Mouse (Mus musculus): ENCODE results near the gene Mrc2. TPM values are rescaled to one million over a fixed set of nuclear protein-coding genes. Genes with fewer than 3 reads are reported as not detected.

Gene Mrc2
- polyA plus RNA-seq, 1 experiment from 2014 or later, result 3.8 TPM

DNA sequence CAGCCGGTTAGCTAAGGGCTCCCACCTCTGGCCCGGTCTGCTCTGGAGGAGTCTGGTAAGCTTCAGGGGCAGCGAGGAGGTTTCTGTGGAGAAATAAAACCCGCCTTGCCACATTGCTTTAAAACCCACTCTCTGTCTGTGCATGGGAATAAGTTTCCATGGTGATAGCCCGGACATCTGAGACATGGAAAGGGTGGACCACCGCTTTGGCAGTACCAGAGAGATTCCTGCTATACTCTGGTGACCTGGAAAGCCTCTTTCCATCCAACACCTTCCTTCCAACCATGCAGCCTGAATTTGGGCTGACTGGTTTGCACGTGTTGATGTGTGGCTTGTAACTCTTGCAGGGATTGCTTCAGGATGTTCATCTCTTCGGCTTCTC, 21.2 kb downstream of the Mrc2 start:
- ATAC-seq (ENCODE audit: low FRiP score, low TSS enrichment) (no peak), DNase-seq (peak; percentile 32)
- 10% methylated on average over 8 of the region's 8 CpGs for WGBS
- Histone ChIP-seq H3K27ac (replicated peaks; ENCODE audit: low read depth, low read length) (peak overlapping the region; percentile 14; the same call in 1 of the 2 replicates), H3K4me2 (ENCODE audit: low read length) (no peak overlapping the region), H3K27me3 (ENCODE audit: control insufficient read depth, insufficient read depth, low read length) (no peaks in the 10 kb centered on the region), H3K9ac (replicated peaks; ENCODE audit: low read length) (0 out of 2 replicates have a peak overlapping the region, but pooled peaks have one; percentile 27), H3K4me1 (ENCODE audit: control insufficient read depth, insufficient read depth, low read length) (peaks cover 21% of the 10 kb centered on the region), H3K36me3 (ENCODE audit: control insufficient read depth, insufficient read depth, low read length) (no peaks in the 10 kb centered on the region), H3K4me3 (replicated peaks; ENCODE audit: low read depth, low read length) (no peak overlapping the region), H3K9me3 (ENCODE audit: control insufficient read depth, low read length) (no peaks in the 10 kb centered on the region)

DNA sequence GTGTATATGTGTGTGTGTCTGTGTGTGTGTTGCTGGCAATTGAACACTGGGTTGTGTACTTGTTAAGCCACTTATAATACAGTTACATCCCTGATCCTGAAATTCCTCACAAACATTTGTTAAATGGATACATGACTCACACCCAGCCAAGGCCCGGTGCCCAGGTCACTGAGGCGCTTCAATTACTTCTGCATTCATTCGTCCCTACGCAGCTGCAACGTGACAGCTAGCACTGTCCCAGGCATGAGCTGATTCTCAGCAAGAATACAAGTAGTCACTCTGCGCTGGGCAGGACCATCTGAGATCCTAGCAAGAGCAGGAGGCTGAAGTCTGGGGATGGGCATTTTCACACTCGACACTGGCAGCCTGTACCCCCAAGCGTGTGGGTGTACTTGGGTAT, 22.9 kb downstream of the Mrc2 start:
- H3K4me2 ChIP-seq (ENCODE audit: low read length), result no peak overlapping the region
- H3K27me3 ChIP-seq (ENCODE audit: control insufficient read depth, insufficient read depth, low read length), result no peaks in the 10 kb centered on the region
- no peak overlapping the region for H3K27ac ChIP-seq (replicated peaks; ENCODE audit: low read depth, low read length)
- WGBS, result 69% methylated on average over 8 of the region's 8 CpGs
- no peak for DNase-seq
- no peaks in the 10 kb centered on the region for H3K36me3 ChIP-seq (ENCODE audit: control insufficient read depth, insufficient read depth, low read length)
- H3K9me3 ChIP-seq (ENCODE audit: control insufficient read depth, low read length), result no peaks in the 10 kb centered on the region
- no peak for ATAC-seq (ENCODE audit: low FRiP score, low TSS enrichment)
- no peak overlapping the region for H3K4me3 ChIP-seq (replicated peaks; ENCODE audit: low read depth, low read length)
- H3K9ac ChIP-seq (replicated peaks; ENCODE audit: low read length), result no peak overlapping the region
- peaks cover 21% of the 10 kb centered on the region for H3K4me1 ChIP-seq (ENCODE audit: control insufficient read depth, insufficient read depth, low read length)

- Histone ChIP-seq H3K27ac (replicated peaks; ENCODE audit: low read depth, low read length) (no peak overlapping the region), H3K36me3 (ENCODE audit: control insufficient read depth, insufficient read depth, low read length) (no peaks in the 10 kb centered on the region), H3K4me3 (replicated peaks; ENCODE audit: low read depth, low read length) (no peak overlapping the region), H3K4me1 (ENCODE audit: control insufficient read depth, insufficient read depth, low read length) (peaks cover 21% of the 10 kb centered on the region), H3K9ac (replicated peaks; ENCODE audit: low read length) (no peak overlapping the region), H3K9me3 (ENCODE audit: control insufficient read depth, low read length) (no peaks in the 10 kb centered on the region), H3K4me2 (ENCODE audit: low read length) (no peak overlapping the region), H3K27me3 (ENCODE audit: control insufficient read depth, insufficient read depth, low read length) (no peaks in the 10 kb centered on the region)
- DNase-seq, result no peak
- ATAC-seq (ENCODE audit: low FRiP score, low TSS enrichment), result no peak
- WGBS, result 91% methylated on average over 4 of the region's 4 CpGs
Observed at GRCm38 (mm10) chr11:105316121-105316520, 23.7 kb downstream of the Mrc2 start.

DNA sequence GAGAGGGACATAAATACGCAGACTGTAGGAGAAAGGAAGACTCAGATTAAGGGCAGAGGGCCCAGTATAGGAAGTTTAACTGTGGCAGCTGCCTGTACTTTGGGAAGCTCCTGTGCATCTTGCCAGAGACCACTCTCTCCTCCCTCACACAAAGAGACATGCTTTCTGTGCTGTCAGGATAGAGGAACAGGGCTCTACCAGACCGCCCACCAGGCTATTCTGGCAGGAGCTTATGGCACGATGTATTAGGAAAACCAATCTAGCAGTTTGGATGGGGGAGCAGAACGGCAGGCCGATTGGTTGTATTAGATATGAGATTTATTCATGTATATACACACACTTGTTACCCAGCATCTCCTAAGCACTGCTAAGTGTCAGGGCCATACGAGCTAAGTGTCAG, 25.3 kb downstream of the Mrc2 start:
- H3K9ac ChIP-seq (replicated peaks; ENCODE audit: low read length), result no peak overlapping the region

DNA sequence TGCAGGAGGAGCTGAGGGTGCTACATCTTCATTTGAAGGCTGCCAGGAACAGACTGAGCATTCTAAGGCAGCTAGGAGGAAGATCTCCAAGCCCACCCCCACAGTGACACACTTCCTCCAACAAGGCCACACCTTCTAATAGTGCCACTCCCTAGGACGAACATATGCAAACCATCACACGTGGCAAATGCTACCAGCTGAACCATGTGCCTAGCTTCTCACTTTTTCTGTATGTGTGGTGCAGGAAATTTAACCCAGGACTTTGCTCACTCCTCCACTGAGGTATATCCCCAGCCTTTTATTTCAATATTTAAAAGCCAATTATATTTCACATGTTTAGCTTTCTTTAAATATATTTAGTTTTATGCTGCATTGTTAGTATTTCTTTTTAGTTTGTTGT, 28.6 kb downstream of the Mrc2 start:
- Histone ChIP-seq H3K4me3 (replicated peaks; ENCODE audit: low read depth, low read length) (no peak overlapping the region), H3K27me3 (ENCODE audit: control insufficient read depth, insufficient read depth, low read length) (no peaks in the 10 kb centered on the region), H3K4me1 (ENCODE audit: control insufficient read depth, insufficient read depth, low read length) (no peaks in the 10 kb centered on the region), H3K4me2 (ENCODE audit: low read length) (no peak overlapping the region), H3K9ac (replicated peaks; ENCODE audit: low read length) (no peak overlapping the region), H3K27ac (replicated peaks; ENCODE audit: low read depth, low read length) (no peak overlapping the region), H3K9me3 (ENCODE audit: control insufficient read depth, low read length) (no peaks in the 10 kb centered on the region), H3K36me3 (ENCODE audit: control insufficient read depth, insufficient read depth, low read length) (no peaks in the 10 kb centered on the region)
- DNase-seq, result no peak
- ATAC-seq (ENCODE audit: low FRiP score, low TSS enrichment), result no peak
- WGBS, result 87% methylated on average over 2 of the region's 2 CpGs

More for the DNA sequence above, 25.3 kb downstream of the Mrc2 start:
- DNase-seq (no peak), ATAC-seq (ENCODE audit: low FRiP score, low TSS enrichment) (no peak)
- WGBS, result 91% methylated on average over 6 of the region's 6 CpGs
- no peaks in the 10 kb centered on the region for H3K9me3 ChIP-seq (ENCODE audit: control insufficient read depth, low read length)
- H3K4me2 ChIP-seq (ENCODE audit: low read length), result no peak overlapping the region
- no peaks in the 10 kb centered on the region for H3K27me3 ChIP-seq (ENCODE audit: control insufficient read depth, insufficient read depth, low read length)
- H3K27ac ChIP-seq (replicated peaks; ENCODE audit: low read depth, low read length), result no peak overlapping the region
- H3K4me1 ChIP-seq (ENCODE audit: control insufficient read depth, insufficient read depth, low read length), result peaks cover 14% of the 10 kb centered on the region
- no peaks in the 10 kb centered on the region for H3K36me3 ChIP-seq (ENCODE audit: control insufficient read depth, insufficient read depth, low read length)
- no peak overlapping the region for H3K4me3 ChIP-seq (replicated peaks; ENCODE audit: low read depth, low read length)

DNA sequence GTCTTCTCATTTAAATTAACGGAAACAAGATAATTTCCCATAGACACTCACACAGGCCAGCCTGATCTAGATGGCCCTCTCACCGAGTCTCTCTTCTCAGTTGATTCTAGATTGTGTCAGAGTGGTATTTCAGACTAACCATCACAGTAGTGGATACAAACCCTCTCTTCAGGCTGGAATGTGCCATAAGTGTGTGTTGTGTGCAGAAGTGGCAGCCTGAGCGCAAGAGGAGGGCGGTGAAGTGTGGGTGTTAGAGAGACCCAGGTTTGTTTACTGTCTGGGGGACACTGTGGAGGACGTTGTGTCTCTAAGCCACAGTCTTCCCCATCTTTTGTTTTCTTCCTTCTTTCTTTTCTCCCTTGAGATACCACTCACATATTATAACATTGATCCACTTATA, 31.1 kb downstream of the Mrc2 start:
- H3K9ac ChIP-seq (replicated peaks; ENCODE audit: low read length), result no peak overlapping the region
- 85% methylated on average over 5 of the region's 5 CpGs for WGBS
- no peaks in the 10 kb centered on the region; the same call in 1 of the 2 replicates for H3K36me3 ChIP-seq (ENCODE audit: control insufficient read depth, insufficient read depth, low read length)
- H3K4me3 ChIP-seq (replicated peaks; ENCODE audit: low read depth, low read length), result no peak overlapping the region
- DNase-seq (no peak), ATAC-seq (ENCODE audit: low FRiP score, low TSS enrichment) (no peak)
- no peaks in the 10 kb centered on the region for H3K4me1 ChIP-seq (ENCODE audit: control insufficient read depth, insufficient read depth, low read length)
- H3K27ac ChIP-seq (replicated peaks; ENCODE audit: low read depth, low read length), result no peak overlapping the region
- H3K4me2 ChIP-seq (ENCODE audit: low read length), result no peak overlapping the region
- no peaks in the 10 kb centered on the region for H3K27me3 ChIP-seq (ENCODE audit: control insufficient read depth, insufficient read depth, low read length)
- no peaks in the 10 kb centered on the region for H3K9me3 ChIP-seq (ENCODE audit: control insufficient read depth, low read length)

DNA sequence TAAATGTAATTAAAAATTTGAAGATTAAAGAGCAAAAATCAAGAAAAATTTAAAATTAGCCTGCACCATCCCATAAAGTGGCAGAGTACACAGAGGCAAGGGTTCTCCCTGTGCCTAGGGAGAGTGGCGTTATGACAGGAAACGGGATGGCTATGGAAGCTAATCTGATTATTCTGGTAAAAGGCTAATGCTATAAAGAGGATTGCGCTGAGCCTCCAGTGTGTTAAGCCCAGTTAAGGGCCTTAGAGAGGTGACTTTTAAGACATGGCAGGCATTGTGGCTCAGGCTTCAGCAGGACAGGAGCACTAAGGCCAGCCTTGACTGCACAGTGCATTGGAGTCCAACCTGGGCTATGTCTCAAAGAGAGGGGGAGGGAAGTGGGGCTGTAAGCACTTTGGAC, 34.7 kb downstream of the Mrc2 start:
- Histone ChIP-seq H3K4me1 (ENCODE audit: control insufficient read depth, insufficient read depth, low read length) (0 out of 2 replicates have a peak, but pooled peaks cover 2% of the 10 kb centered on the region), H3K4me3 (replicated peaks; ENCODE audit: low read depth, low read length) (no peak overlapping the region), H3K9me3 (ENCODE audit: control insufficient read depth, low read length) (no peaks in the 10 kb centered on the region), H3K27me3 (ENCODE audit: control insufficient read depth, insufficient read depth, low read length) (no peaks in the 10 kb centered on the region), H3K27ac (replicated peaks; ENCODE audit: low read depth, low read length) (no peak overlapping the region), H3K36me3 (ENCODE audit: control insufficient read depth, insufficient read depth, low read length) (no peaks in the 10 kb centered on the region; the same call in 1 of the 2 replicates), H3K4me2 (ENCODE audit: low read length) (no peak overlapping the region), H3K9ac (replicated peaks; ENCODE audit: low read length) (no peak overlapping the region)
- WGBS, result 36% methylated on average over 3 of the region's 3 CpGs
- no peak for ATAC-seq (ENCODE audit: low FRiP score, low TSS enrichment)
- no peak for DNase-seq

GRCm38 (mm10) chr11:105329962-105330361, 37.5 kb downstream of the Mrc2 start:
- 77% methylated on average over 9 of the region's 9 CpGs for WGBS
- no peak overlapping the region for H3K4me2 ChIP-seq (ENCODE audit: low read length)
- no peak overlapping the region for H3K9ac ChIP-seq (replicated peaks; ENCODE audit: low read length)
- H3K27ac ChIP-seq (replicated peaks; ENCODE audit: low read depth, low read length), result no peak overlapping the region
- no peaks in the 10 kb centered on the region for H3K9me3 ChIP-seq (ENCODE audit: control insufficient read depth, low read length)
- DNase-seq (no peak), ATAC-seq (ENCODE audit: low FRiP score, low TSS enrichment) (no peak)
- no peaks in the 10 kb centered on the region; the same call in 1 of the 2 replicates for H3K36me3 ChIP-seq (ENCODE audit: control insufficient read depth, insufficient read depth, low read length)
- 0 out of 2 replicates have a peak, but pooled peaks cover 2% of the 10 kb centered on the region for H3K4me1 ChIP-seq (ENCODE audit: control insufficient read depth, insufficient read depth, low read length)
- H3K4me3 ChIP-seq (replicated peaks; ENCODE audit: low read depth, low read length), result no peak overlapping the region
- H3K27me3 ChIP-seq (ENCODE audit: control insufficient read depth, insufficient read depth, low read length), result no peaks in the 10 kb centered on the region

DNA sequence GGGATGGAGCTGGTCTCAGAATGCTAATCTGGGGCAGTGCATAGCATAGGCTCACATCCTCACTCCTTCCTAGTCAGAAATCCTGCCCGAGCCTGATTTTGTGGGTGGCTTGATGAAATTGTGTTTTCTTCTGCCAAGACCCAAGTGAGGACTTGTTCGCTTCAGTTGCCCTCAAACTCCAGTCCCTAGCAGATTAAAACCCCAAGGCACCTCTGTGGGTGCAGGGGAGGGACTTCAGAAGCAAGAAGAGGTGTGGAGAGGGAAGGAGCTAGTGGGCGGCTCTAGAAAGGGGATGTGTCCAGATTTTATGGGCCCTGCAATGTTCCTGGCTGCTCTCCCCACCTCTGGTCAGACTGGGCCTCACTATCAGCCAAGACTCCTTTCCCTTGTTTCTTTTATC, 38.7 kb downstream of the Mrc2 start:
- Histone ChIP-seq H3K4me3 (replicated peaks; ENCODE audit: low read depth, low read length) (no peak overlapping the region), H3K4me1 (ENCODE audit: control insufficient read depth, insufficient read depth, low read length) (0 out of 2 replicates have a peak, but pooled peaks cover 2% of the 10 kb centered on the region), H3K36me3 (ENCODE audit: control insufficient read depth, insufficient read depth, low read length) (no peaks in the 10 kb centered on the region; the same call in 1 of the 2 replicates), H3K4me2 (ENCODE audit: low read length) (no peak overlapping the region), H3K27me3 (ENCODE audit: control insufficient read depth, insufficient read depth, low read length) (no peaks in the 10 kb centered on the region), H3K9me3 (ENCODE audit: control insufficient read depth, low read length) (no peaks in the 10 kb centered on the region), H3K9ac (replicated peaks; ENCODE audit: low read length) (no peak overlapping the region), H3K27ac (replicated peaks; ENCODE audit: low read depth, low read length) (no peak overlapping the region)
- 90% methylated on average over 3 of the region's 3 CpGs for WGBS
- ATAC-seq (ENCODE audit: low FRiP score, low TSS enrichment) (no peak), DNase-seq (no peak)

All from midbrain, embryonic 14.5 days (tissue).